Mouse (Mus musculus): ENCODE data around the gene Denr.

Gene Denr

DNA sequence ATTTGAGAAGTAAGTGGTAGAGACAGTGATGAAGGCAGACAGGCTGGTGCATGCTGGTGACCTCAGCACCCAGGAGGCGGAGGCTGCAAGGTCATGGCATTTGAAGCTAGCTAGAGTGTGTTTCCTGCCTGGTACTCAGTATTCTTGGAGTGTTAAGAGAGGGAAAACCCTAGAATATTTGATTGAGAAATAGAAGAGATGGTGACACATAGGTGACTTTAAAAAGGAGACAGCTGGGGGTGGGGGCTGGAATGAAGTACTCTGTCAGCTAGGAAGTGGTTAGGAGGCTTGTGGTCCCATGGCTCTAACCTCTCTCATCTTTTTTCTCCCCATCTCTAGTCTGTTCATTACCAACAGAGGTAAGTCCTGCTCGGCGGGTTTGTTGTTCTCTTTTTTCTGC lies 7.9 kb downstream of the Denr start:
- no peak for DNase-seq

DNA sequence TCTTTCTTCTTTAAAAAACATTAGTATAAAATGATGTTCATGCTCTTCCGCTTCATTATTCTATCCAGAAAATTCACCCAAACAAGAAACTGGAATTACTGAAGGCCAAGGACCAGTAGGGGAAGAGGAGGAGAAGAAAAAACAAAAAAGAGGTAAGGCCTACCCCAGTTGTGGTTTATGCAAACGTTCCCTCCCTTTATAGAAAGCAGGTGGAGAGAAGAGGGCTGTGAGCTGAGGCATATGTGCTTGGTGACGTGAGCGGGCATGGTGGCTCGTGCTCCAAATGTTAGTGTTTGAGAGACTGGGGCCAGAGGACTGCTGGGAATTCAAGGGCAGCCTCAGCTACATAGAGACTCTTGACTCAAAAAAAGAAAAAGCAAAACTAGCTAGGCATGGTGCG lies 15.1 kb downstream of the Denr start:
- no peak for DNase-seq

DNA sequence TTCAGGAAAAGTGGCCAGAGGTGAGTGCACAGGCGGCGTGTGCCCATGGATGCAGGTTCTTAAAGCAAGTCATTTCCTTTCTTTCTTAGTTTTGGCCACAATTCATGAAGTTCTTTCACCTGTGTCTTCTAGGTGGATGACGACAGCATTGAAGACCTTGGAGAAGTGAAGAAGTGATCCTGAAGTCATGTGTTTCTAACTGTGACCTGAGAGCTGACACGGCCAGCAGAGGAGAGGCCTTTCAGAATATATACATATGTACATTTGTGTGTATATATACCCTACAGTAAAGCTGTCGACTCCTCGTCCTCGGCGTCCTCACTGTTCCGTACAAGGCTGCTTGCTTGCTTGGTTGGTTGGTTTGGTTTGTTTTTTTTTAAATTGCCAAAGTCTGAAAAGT lies 20.1 kb downstream of the Denr start, which contains the start of gene Gm43518:
Gm43518 (plus strand) TSS at position 301 of the 400 bp plus-strand sequence.
- DNase-seq: no peak

- DNase-seq: peak; percentile 92
Measured at GRCm38 (mm10) chr5:123930508-123930989, 23.6 kb downstream of the Denr start, which contains the start of gene Ccdc62. Gene Ccdc62 (plus strand): TSS chr5:123930679.

- no peak for DNase-seq
Measured at GRCm38 (mm10) chr5:123931131-123931530, 24.2 kb downstream of the Denr start.

GRCm38 (mm10) chr5:123932927-123933326 lies 26.0 kb downstream of the Denr start:
- DNase-seq: no peak

DNA sequence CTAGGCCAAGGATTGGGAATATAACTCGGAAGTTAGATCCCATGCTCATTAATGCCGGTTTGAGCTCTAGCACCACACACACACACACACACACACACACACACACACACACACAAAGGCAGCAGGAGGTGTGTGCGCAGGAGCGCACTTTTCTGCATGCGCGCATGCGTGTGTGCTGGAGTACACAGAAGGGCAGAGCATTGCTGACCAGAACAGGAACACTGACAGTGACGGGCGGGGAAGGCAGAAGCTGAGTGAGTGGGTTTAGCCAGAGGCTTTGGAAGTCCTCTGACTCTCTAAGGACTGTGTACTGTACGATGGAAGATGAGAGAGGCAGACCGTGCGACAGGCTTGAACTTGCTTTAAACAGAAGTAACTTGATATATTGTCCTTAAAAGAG lies 26.6 kb downstream of the Denr start:
- no peak for DNase-seq

- DNase-seq: no peak
Measured at GRCm38 (mm10) chr5:123933957-123934591, 27.1 kb downstream of the Denr start.

DNA sequence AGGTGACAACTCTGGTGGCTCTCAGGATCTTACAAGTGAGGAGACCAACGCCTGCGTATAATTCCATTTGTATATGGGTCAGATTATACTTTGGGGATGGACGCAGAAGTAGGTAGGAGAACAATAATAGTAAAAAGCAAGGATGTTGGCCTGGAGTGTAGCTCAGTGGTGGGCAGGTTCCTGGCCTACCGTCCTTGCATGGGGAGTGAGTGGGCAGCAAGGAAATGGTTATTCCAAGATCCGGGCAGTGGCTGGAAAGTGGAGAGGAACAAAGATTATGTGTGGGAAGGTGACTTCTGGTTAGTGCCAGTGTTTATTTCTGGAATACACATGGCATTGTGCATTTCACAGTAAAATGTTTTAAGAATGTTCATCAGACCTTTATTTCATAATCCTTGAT lies 29.0 kb downstream of the Denr start:
- no peak for DNase-seq

DNA sequence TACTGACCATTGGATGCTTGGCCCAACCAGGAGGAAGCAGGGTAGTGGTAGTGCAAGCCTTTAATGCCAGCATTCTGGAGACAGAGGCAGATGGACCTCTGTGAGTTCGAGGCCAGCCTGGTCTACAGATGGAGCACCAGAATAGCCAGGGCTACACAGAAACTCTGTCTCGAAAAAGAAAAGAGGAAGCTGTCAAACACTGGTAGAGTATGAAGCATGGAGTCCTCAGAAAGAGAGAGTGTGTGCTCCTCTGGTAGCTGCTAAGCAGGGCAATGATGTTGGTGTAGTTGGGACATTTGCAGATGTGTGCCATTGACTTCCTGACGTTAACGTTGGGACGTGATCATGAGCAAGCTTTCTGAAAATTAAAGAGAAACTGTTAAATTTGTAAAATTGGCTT lies 31.5 kb downstream of the Denr start:
- no peak for DNase-seq

- DNase-seq: no peak
Measured at GRCm38 (mm10) chr5:123946546-123946945, 39.6 kb downstream of the Denr start.

DNA sequence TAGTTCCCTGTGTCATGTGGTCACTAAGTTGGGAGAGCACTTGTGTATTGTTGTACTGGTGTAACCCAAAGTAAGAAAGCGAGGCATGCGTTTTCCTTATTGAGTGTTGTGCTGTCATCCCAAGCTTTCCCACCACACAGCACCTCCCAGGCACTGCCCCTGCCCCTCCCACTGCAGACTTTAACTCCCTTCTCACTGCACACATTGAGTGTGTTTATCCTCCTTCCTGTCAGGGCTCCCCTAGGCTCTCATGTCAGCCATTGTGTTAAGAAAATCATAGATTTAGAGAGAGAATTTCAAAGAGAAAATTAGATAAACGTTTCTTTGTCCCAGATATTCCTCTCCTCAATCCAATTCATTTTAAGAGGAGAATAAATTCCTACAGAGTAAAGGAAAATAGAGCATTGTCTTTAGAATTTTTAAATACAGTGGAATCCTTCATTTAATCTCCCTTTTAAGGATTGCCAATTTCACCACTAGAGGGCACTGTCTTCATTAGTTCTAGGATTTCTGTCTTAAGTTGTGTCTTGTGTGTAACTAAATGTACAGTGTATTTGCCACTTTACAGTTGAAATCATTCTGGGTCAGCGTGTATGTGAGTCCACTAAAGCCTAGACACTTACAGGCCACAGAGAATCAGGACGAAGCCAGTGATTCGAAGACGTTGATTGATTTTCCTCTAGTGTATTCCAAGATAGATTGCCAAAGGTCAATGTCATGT lies 40.2 kb downstream of the Denr start:
- DNase-seq: no peak

- DNase-seq: no peak
Measured at GRCm38 (mm10) chr5:123952365-123953045, 45.5 kb downstream of the Denr start.

GRCm38 (mm10) chr5:123957213-123957612 lies 50.2 kb downstream of the Denr start:
- no peak for DNase-seq

DNA sequence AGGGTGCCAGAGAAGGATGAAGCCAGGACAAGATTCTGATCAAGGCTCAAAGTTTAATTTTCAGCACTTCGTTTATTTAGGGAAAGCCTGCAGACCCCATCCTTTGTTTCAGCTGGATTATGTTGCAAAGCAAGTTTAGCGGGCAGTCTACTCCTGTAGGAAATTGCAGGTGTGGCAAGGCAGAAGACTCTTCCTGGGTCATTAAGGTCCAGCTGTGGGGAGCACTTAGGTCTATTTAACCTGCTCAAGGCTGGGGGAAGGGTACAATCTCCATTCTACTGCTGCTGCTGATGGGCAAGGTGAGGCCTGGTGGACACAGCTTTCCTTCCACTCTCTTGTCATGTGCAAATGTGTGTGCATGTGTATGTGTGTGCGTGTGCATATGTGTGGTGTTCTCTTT lies 52.0 kb downstream of the Denr start:
- DNase-seq: no peak

DNA sequence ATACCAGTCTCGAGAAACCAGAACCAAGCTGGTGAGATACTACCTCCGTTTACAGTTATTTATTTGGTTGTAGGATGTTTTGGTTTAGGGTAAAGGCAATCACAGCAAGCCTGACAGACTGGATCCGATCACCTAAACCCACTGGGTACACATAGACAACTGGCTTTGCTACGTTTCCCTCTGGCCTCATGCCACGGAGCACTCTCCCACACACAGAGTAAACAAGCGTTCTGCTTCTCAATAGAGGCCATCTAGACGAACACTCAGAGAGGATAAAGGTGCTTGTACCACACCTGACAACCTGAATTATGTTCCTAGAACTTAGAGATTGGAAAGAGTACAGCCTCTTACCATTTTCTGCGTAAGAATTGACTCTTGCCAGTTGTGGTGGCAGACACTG lies 53.2 kb downstream of the Denr start:
- no peak for DNase-seq

DNA sequence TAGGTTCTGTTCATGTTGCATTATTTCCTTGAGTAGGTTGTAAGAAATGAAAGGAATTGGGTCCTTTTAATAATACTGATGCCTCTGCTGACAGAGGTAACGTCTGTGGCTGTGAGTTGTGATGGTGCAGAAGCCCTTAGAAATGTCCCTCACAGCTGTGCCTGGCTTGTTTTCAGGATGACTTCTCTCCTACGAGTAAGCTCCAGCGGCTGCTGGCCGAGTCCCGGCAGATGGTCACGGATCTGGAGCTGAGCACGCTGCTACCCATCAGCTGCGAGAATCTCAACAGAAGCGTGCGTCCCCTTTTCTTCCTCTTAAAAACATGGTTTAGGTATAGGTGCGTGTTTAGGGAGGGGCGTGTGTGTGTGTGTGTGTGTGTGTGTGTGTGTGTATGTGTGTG lies 54.1 kb downstream of the Denr start:
- no peak for DNase-seq

DNA sequence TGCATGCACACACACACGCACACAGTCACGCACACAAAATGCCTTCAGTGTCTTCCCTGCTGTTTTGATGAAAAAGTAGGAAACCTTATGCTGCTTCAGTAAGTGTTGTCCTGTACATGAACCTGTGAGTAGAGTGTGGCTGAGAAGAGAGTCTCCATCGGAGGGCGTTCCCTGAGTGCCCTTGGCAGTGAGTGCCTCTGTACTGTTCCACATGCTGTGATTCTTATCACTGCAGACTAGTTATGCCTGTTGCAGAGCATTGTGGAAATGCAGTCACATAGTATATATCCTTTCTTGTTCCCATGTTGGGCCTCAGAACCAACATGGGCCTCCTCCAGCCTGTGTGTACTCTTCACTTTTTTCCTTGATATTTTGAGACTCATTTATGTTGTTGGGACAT lies 57.2 kb downstream of the Denr start:
- no peak for DNase-seq

GRCm38 (mm10) chr5:123966759-123967158 lies 59.8 kb downstream of the Denr start:
- DNase-seq: no peak

DNA sequence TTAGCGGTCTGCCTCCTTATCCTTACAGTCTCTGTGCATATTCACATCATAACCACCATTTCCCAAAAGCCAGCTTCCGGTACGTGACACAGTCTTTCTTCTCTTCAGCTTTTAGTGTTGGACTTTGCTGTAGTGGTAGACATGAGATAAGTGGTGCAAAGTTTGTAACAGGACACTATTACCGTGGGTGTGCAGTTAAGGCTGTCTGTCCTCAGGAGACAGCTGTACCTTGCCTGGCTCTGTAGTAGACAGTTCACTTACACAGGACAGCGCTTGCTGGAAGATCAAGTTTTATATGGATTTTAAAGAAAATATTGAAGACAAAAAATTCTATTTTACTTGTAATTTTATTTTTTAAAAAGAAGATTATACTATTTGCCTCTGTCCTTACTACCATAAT lies 61.5 kb downstream of the Denr start:
- DNase-seq: no peak

DNA sequence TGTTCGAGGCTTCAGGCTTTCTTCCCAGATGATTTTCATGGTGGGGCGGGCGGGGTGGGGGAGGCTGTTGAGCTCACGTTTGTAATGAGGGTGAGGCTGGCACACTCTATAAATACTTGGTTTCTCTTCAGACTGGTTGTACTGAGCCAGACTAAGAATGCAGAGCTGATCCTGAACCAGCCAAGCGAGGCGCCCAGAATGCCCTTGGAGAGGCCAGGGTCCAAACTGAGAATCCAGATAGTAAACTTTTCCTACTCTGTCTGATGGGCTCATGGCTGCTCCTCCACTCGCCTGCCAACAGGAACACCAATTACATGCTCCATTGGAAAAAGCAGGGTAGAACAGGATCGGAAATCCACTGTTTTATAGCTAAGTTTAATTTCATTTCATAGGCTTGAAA lies 62.2 kb downstream of the Denr start:
- DNase-seq: no peak

- DNase-seq: no peak
Measured at GRCm38 (mm10) chr5:123970576-123970975, 63.6 kb downstream of the Denr start.

GRCm38 (mm10) chr5:123972453-123972852 lies 65.5 kb downstream of the Denr start:
- no peak for DNase-seq
